Mouse (Mus musculus) bone marrow macrophage, adult 2 months (primary cell): Measurements from ENCODE around the gene C1ql1.

Experiments
- CTCF ChIP-seq: IDR thresholded peaks from 2 replicates; pipeline ENCODE4 v1.5.1; 2012; ENCODE audit warnings: low read depth, mild to moderate bottlenecking, low read length, moderate library complexity
- POLR2A ChIP-seq: IDR thresholded peaks from 2 replicates; pipeline ENCODE4 v1.6.1; 2012; ENCODE audit warnings: mild to moderate bottlenecking, low read depth, low read length, borderline replicate concordance

GRCm38 (mm10) chr11:102924557-102925350 is 21.7 kb downstream of the C1ql1 start, which contains the start of gene Kif18b:
- TF ChIP-seq CTCF (no peak), POLR2A (no peak)
